Mouse (Mus musculus): ENCODE measurements around the gene Gm20518. TPM values are rescaled to one million over a fixed set of nuclear protein-coding genes. Genes with fewer than 3 reads are reported as not detected.

Gene Gm20518
- 0.66 and 0.73 TPM in 2 replicates for polyA plus RNA-seq (2016; fragmentation: Nextera tagmentation; extraction: Ambion mirVana)

GRCm38 (mm10) chr16:17891567-17891959 is at the start of gene Gm20518:
TSS of gene Gm20518 (minus strand) at chr16:17891671.
- peak within 1 kb of the TSS; percentile 97 for H3K4me3 ChIP-seq
- ATAC-seq (ENCODE audit: low FRiP score) = peak; percentile 98
- no peaks in the 10 kb centered on the region for H3K9me3 ChIP-seq (replicated peaks)
- H3K27ac ChIP-seq = peak within 1 kb of the TSS; percentile 97
- H3K4me2 ChIP-seq (replicated peaks) = peak within 1 kb of the TSS; percentile 84
- peak within 1 kb of the TSS; percentile 98 for H3K9ac ChIP-seq
- peaks cover 23% of the 10 kb centered on the region for H3K4me1 ChIP-seq
- no peaks in the 10 kb centered on the region for H3K36me3 ChIP-seq
- WGBS = 1% methylated on average over 35 of the region's 38 CpGs
- no peaks in the 10 kb centered on the region for H3K27me3 ChIP-seq

GRCm38 (mm10) chr16:17939255-17939751 is 47.8 kb upstream of the Gm20518 start:
- Histone ChIP-seq H3K4me1 (0 out of 2 replicates have a peak, but pooled peaks cover 2% of the 10 kb centered on the region), H3K27me3 (peaks cover 14% of the 10 kb centered on the region), H3K9ac (no peak overlapping the region), H3K4me3 (no peak overlapping the region), H3K9me3 (replicated peaks) (no peaks in the 10 kb centered on the region), H3K36me3 (no peaks in the 10 kb centered on the region), H3K4me2 (replicated peaks) (no peak overlapping the region), H3K27ac (no peak overlapping the region)
- ATAC-seq (ENCODE audit: low FRiP score) = no peak
- 59% methylated on average over 9 of the region's 9 CpGs for WGBS

- Histone ChIP-seq H3K9me3 (replicated peaks) (no peaks in the 10 kb centered on the region), H3K4me1 (0 out of 2 replicates have a peak, but pooled peaks cover 2% of the 10 kb centered on the region), H3K4me2 (replicated peaks) (no peak overlapping the region), H3K27ac (no peak overlapping the region), H3K36me3 (no peaks in the 10 kb centered on the region), H3K27me3 (peaks cover 14% of the 10 kb centered on the region), H3K9ac (no peak overlapping the region), H3K4me3 (no peak overlapping the region)
- WGBS = 13% methylated on average over 7 of the region's 7 CpGs
- ATAC-seq (ENCODE audit: low FRiP score) = peak; percentile 50; the same call in 1 of the 2 replicates
These were observed 47.4 kb upstream of the Gm20518 start for GRCm38 (mm10) chr16:17938821-17939220.

- Histone ChIP-seq H3K36me3 (no peaks in the 10 kb centered on the region), H3K4me3 (no peak overlapping the region), H3K9me3 (replicated peaks) (no peaks in the 10 kb centered on the region), H3K27ac (no peak overlapping the region), H3K4me2 (replicated peaks) (no peak overlapping the region), H3K27me3 (peaks cover 17% of the 10 kb centered on the region), H3K9ac (no peak overlapping the region), H3K4me1 (0 out of 2 replicates have a peak, but pooled peaks cover 2% of the 10 kb centered on the region)
- 89% methylated on average over 7 of the region's 7 CpGs for WGBS
- ATAC-seq (ENCODE audit: low FRiP score) = no peak
These were observed 46.7 kb upstream of the Gm20518 start for GRCm38 (mm10) chr16:17938187-17938586.

- H3K9ac ChIP-seq = no peak overlapping the region
- ATAC-seq (ENCODE audit: low FRiP score) = no peak
- 0 out of 2 replicates have a peak, but pooled peaks cover 2% of the 10 kb centered on the region for H3K4me1 ChIP-seq
- H3K9me3 ChIP-seq (replicated peaks) = no peaks in the 10 kb centered on the region
- no peak overlapping the region for H3K27ac ChIP-seq
- 86% methylated on average over 10 of the region's 10 CpGs for WGBS
- H3K4me3 ChIP-seq = no peak overlapping the region
- H3K4me2 ChIP-seq (replicated peaks) = no peak overlapping the region
- H3K36me3 ChIP-seq = no peaks in the 10 kb centered on the region
- H3K27me3 ChIP-seq = peaks cover 17% of the 10 kb centered on the region
These were observed 45.3 kb upstream of the Gm20518 start for GRCm38 (mm10) chr16:17936776-17937175.

DNA sequence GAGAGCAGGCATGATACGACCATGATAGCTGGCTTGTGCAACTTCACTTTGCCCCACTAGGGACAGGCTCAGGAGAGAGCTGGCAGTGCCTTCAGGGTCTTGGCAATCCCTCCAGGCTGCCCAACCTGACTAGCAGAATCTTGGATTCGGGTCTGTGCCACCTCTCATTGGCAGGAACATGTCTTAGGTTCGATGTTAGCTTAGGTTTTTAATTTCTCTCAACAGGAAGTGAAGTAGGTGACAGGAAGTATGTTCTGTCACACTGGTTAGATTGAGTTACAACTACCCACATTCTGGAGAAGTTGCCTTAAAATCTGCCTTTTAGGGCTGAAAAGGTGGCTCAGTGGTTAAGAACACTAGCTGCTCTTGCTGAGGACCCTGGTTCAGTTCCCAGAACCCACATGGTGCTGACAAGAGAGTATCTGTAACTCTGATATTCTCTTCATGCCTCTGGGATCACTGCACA is 43.0 kb upstream of the Gm20518 start:
- no peak for ATAC-seq (ENCODE audit: low FRiP score)
- H3K4me1 ChIP-seq = 0 out of 2 replicates have a peak, but pooled peaks cover 2% of the 10 kb centered on the region
- no peak overlapping the region for H3K27ac ChIP-seq
- no peak overlapping the region for H3K4me2 ChIP-seq (replicated peaks)
- no peak overlapping the region for H3K9ac ChIP-seq
- no peaks in the 10 kb centered on the region for H3K9me3 ChIP-seq (replicated peaks)
- no peaks in the 10 kb centered on the region for H3K36me3 ChIP-seq
- H3K4me3 ChIP-seq = no peak overlapping the region
- WGBS = 81% methylated on average over 3 of the region's 3 CpGs
- peaks cover 17% of the 10 kb centered on the region for H3K27me3 ChIP-seq

DNA sequence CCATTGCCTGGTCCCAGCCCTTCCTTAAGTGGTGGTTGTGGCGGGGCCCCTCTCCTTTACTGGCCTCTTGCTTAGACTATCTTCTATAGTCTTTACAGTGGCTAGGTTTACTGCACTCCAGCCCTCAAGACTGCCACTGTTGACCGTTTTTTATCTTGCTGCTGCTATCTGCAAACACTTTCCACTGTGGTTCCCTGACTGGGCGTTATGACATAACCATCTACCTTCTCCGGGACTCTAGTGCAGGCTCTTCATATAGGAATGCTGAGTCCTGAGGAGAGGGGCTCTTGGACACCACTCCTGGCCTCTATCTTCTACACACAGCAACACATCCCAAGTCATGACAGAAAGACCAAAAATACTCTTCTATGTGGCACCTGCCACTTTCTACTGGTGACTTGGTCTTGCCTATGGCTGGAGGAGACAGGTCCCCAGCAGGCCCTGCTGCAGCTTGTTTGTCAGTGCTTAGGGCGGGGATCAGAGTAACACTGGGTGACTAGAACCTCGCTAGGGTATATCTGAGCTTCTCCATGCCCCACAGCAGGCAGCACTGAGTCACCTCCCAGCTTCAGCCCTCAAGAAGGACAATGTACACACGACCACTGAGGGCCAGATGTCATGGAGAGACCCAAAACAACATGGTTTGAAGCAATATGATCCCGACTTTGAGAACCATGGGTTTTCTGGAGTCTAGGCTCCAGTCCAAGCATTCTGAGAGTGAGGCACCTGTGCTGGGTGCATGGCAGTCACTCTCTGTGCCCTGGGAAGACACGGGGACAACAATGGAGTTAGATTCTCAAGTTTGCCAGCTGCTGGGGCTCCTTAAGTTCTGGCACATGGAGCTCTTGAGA is 42.3 kb upstream of the Gm20518 start:
- H3K4me3 ChIP-seq = no peak overlapping the region
- H3K27me3 ChIP-seq = peaks cover 17% of the 10 kb centered on the region
- H3K4me2 ChIP-seq (replicated peaks) = no peak overlapping the region
- 73% methylated on average over 9 of the region's 9 CpGs for WGBS
- H3K4me1 ChIP-seq = peaks cover 2% of the 10 kb centered on the region
- no peaks in the 10 kb centered on the region for H3K9me3 ChIP-seq (replicated peaks)
- no peaks in the 10 kb centered on the region for H3K36me3 ChIP-seq
- H3K27ac ChIP-seq = no peak overlapping the region
- H3K9ac ChIP-seq = no peak overlapping the region
- ATAC-seq (ENCODE audit: low FRiP score) = no peak

DNA sequence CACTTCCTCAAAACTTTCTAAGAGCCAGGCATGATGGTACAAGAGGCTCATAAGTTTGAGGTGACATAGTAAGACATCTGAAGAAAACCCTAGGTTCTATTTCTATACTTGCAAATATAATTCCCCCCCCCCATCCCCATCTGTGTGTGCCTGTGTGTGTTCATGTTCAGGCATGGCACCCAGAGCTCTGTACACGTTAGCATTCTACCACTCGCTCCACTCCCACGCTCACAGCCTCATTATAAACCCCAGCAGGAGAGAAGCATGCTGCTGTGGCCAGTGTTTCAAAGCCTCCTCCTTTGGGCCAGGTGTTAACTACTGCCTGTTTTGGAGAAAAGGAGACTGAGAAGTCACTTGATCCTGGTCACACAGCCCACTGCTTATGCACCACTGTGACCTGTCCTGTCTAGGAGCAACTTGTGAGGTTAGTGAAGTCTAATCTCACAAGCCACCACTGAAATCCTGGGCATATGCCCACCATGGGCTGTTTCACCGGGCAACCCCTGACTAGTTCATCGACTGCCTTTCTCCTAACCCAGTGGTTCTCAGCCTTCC is 40.5 kb upstream of the Gm20518 start:
- H3K4me2 ChIP-seq (replicated peaks) = no peak overlapping the region
- H3K27me3 ChIP-seq = peaks cover 16% of the 10 kb centered on the region
- H3K9me3 ChIP-seq (replicated peaks) = no peaks in the 10 kb centered on the region
- H3K27ac ChIP-seq = no peak overlapping the region
- no peak overlapping the region for H3K9ac ChIP-seq
- no peak overlapping the region for H3K4me3 ChIP-seq
- no peak for ATAC-seq (ENCODE audit: low FRiP score)
- H3K4me1 ChIP-seq = peaks cover 8% of the 10 kb centered on the region
- H3K36me3 ChIP-seq = no peaks in the 10 kb centered on the region
- 71% methylated on average over 5 of the region's 5 CpGs for WGBS

GRCm38 (mm10) chr16:17929631-17930030 is 38.2 kb upstream of the Gm20518 start:
- no peak overlapping the region for H3K27ac ChIP-seq
- no peak overlapping the region for H3K9ac ChIP-seq

GRCm38 (mm10) chr16:17929211-17929610 is 37.7 kb upstream of the Gm20518 start:
- H3K4me3 ChIP-seq = no peak overlapping the region
- H3K9me3 ChIP-seq (replicated peaks) = no peaks in the 10 kb centered on the region
- peaks cover 14% of the 10 kb centered on the region for H3K36me3 ChIP-seq
- H3K27ac ChIP-seq = peak overlapping the region; percentile 89
- H3K4me2 ChIP-seq (replicated peaks) = peak overlapping the region; percentile 92; the same call in 1 of the 2 replicates
- 0 out of 2 replicates have a peak, but pooled peaks cover 3% of the 10 kb centered on the region for H3K27me3 ChIP-seq
- 0 out of 2 replicates have a peak, but pooled peaks have one; percentile 3 for ATAC-seq (ENCODE audit: low FRiP score)
- peaks cover 13% of the 10 kb centered on the region for H3K4me1 ChIP-seq
- 4% methylated on average over 2 of the region's 2 CpGs for WGBS
- no peak overlapping the region for H3K9ac ChIP-seq

More at GRCm38 (mm10) chr16:17929631-17930030, 38.2 kb upstream of the Gm20518 start:
- peaks cover 13% of the 10 kb centered on the region for H3K4me1 ChIP-seq
- H3K4me3 ChIP-seq = no peak overlapping the region
- H3K9me3 ChIP-seq (replicated peaks) = no peaks in the 10 kb centered on the region
- ATAC-seq (ENCODE audit: low FRiP score) = no peak
- H3K4me2 ChIP-seq (replicated peaks) = no peak overlapping the region
- peaks cover 14% of the 10 kb centered on the region for H3K36me3 ChIP-seq
- H3K27me3 ChIP-seq = 0 out of 2 replicates have a peak, but pooled peaks cover 3% of the 10 kb centered on the region
- WGBS = 70% methylated on average over 2 of the region's 2 CpGs

GRCm38 (mm10) chr16:17928627-17929104 is 37.2 kb upstream of the Gm20518 start:
- H3K27me3 ChIP-seq = 0 out of 2 replicates have a peak, but pooled peaks cover 3% of the 10 kb centered on the region
- H3K27ac ChIP-seq = peak overlapping the region; percentile 89
- ATAC-seq (ENCODE audit: low FRiP score) = peak; percentile 51
- peaks cover 14% of the 10 kb centered on the region for H3K36me3 ChIP-seq
- peak overlapping the region; percentile 92 for H3K4me2 ChIP-seq (replicated peaks)
- no peaks in the 10 kb centered on the region for H3K9me3 ChIP-seq (replicated peaks)
- WGBS = under 1% methylated on average over 9 of the region's 9 CpGs
- H3K4me1 ChIP-seq = peaks cover 13% of the 10 kb centered on the region
- peak overlapping the region; percentile 90 for H3K9ac ChIP-seq
- peak overlapping the region; percentile 90 for H3K4me3 ChIP-seq

- ATAC-seq (ENCODE audit: low FRiP score) = peak; percentile 80
- under 1% methylated on average over 41 of the region's 47 CpGs for WGBS
- no peaks in the 10 kb centered on the region for H3K9me3 ChIP-seq (replicated peaks)
- H3K9ac ChIP-seq = peak within 1 kb of the TSS; percentile 90
- H3K4me2 ChIP-seq (replicated peaks) = peak within 1 kb of the TSS; percentile 92
- H3K27ac ChIP-seq = peak within 1 kb of the TSS; percentile 89
- H3K4me1 ChIP-seq = peaks cover 13% of the 10 kb centered on the region
- H3K27me3 ChIP-seq = no peaks in the 10 kb centered on the region
- peaks cover 14% of the 10 kb centered on the region for H3K36me3 ChIP-seq
- H3K4me3 ChIP-seq = peak within 1 kb of the TSS; percentile 90
These were observed 36.7 kb upstream of the Gm20518 start, which contains the start of gene Slc25a1 for GRCm38 (mm10) chr16:17928087-17928580. TSS of gene Slc25a1 (minus strand) at chr16:17928219.

Measured in hindbrain, embryonic 12.5 days (tissue).